Mouse (Mus musculus) spleen, adult 2 months (tissue): ENCODE results near the gene Dkk3.

ENCODE experiments used
- CTCF ChIP-seq: fragments of 200-500 bp; IDR thresholded peaks from 2 replicates; pipeline ENCODE4 v1.5.1; 2011; ENCODE audit warnings: mild to moderate bottlenecking, inconsistent platforms; ENCODE audit not compliant: insufficient read depth, insufficient read length, insufficient replicate concordance; ENCODE audit errors: extremely low read depth
- POLR2A ChIP-seq: fragments of 200-500 bp; IDR thresholded peaks from 2 replicates; pipeline ENCODE4 v1.6.1; 2011; ENCODE audit warnings: low read depth, low read length, inconsistent platforms

- TF ChIP-seq CTCF (no peak), POLR2A (no peak)
These were observed 33.9 kb upstream of the Dkk3 start for GRCm38 (mm10) chr7:112192778-112193177.
